Mouse (Mus musculus) cerebellum, postnatal 14 days (tissue): ENCODE measurements around the gene Epn2.
A peak's percentile ranks its signal among the peaks of the same experiment; 100 is the strongest.

Experiments used
- DNase-seq, 2 experiments: peaks; one replicate each; pipeline ENCODE4 v3.0.0; 2021; ENCODE audit warnings: mixed read lengths in 2 of 2

Gene Epn2

DNA sequence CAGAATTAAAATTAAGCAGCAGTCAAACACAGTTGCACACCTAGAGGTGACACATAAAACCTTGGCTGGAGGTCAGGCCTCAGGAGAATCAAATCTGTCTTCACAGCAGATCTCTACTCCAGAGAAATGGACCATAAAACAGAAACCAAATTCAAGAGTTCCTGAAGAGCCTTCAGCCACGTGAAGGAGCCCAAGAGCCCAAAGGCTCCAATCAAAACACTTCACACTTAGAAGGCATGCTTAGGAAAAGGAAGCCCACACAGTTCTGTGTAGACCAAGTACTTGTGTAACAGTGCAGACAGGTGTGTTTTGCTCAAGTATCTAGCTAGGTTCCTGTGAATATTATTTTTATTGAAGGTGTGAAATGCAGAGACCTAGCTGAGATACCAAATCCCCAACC is 44.0 kb downstream of the Epn2 start:
- DNase-seq = no peak

DNA sequence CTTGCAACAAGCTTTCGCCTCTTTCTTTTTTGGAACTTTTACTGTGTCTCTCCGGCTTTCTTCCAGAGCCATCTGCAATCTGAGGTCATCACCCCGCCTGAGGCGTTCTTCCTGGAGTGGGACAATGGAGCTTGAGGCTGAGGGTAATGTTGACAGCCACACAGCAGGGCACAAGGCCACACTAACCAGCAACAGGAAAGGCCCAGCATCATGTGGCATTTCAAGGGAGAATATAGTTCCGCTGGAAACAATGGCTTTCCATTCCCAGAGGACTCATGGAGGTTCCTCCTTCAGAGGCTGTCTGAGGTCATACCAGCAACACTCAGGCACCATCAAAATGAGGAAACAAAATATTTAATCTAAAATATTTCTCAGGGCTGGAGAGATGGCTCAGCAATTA is 45.9 kb downstream of the Epn2 start:
- DNase-seq = no peak

DNA sequence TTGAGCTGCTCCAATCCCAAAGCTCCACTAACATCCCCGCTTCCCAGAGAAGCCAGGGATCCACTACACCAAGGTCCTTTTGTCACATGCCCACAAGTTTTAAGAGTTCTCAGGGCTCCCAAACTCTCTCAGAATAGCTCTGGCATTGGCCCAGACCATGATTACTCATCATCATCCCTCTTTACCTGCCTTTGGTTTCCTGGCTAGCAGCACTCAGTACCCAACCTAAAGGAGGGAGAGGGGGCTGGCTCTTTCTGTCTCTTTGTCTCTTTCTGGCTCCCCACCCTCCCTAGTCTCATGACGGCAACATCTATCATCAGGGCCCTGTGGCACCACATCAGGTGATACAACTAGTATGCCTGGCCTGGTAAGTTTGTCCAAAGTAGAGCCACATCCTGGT is 46.7 kb downstream of the Epn2 start:
- no peak for DNase-seq

DNA sequence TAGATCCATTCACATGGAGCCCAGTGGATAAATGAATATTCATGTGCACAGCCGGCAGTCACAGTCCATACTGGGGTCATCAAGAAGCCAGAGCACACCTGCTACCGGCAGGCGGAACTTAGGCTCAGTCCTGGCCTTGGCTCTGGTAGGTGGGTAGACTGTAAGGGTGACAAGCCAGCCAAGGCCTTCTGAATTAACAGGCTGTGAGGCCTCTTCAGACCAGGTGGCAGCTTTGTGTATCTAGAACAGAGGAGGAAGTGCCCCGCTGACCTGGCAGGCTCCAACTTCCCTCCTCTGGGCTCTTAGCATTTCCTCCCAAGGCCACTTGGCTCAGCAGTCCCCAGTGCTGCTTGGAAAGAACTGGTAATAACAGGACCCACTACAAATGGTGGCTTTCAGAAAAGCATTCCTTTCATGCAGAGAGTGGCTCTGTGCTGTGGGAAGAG is 50.2 kb downstream of the Epn2 start:
- peak; percentile 82 to 87 for DNase-seq

DNA sequence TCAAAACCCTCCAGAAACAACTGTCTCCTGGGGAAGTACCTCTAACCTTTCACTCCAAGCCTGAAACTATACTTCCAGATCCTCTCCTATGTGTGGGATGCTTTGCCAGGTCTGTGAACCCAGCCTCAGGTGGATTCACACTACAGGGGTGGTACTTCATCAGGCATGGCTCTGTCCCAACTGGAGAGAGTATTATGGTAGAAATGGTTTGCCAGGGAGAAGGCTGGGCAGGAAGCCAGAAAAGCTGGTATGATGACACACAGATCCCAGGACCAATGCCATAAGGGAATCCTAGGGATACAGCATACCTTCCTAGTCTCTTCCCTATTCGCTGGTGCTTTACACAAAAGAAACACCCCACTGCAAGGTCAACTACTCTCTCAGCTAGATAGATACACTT is 52.6 kb downstream of the Epn2 start:
- DNase-seq = peak; percentile 88 to 91

DNA sequence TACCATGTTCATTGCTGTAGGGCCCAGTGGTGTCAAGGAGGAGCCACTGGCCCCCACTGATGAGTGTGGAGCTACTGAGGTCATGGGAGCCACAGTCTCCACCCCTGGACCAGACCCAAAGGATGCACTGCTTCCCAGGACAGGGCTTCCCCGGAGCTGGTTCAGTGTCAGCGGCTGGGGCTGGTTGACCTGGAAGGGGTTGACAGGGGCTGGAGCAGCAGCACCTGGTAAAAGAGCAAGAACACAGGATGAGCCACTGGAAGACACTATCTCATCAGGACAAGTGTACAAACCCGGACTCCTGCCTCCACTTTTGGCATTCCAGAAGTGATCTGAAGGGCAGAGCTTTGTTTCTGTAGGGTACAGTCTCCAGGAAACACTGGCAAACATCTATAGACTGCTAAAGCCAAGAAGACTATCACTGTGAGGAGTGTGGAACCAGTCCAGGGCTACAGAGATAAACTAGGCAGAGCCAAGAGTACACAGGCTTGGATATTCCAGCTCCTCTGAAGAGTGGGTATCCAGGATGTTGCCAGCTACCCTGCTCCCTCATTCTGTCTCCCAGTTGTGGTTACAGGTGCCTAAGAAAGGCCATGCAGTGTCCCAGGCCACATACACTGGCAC is 59.9 kb downstream of the Epn2 start:
- no peak for DNase-seq

DNA sequence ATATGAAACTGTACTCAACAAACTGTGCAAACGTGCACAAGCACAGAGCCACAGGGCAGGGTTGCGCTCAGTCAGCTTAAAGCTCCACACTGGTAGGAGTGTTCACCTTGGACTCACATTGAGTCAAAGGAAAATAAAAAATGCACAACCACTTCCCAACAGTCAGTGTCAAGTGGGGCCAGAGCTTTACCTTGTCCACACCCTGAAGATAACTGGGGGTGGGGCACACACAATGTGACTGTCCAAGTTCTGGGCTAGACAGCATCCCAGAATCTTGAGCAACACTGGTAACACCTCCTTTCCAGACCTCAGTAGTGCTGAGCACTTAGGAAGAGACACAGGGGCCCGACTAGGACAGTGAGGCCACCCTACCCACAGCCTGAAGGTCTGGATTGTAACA is 60.6 kb downstream of the Epn2 start:
- DNase-seq = no peak

DNA sequence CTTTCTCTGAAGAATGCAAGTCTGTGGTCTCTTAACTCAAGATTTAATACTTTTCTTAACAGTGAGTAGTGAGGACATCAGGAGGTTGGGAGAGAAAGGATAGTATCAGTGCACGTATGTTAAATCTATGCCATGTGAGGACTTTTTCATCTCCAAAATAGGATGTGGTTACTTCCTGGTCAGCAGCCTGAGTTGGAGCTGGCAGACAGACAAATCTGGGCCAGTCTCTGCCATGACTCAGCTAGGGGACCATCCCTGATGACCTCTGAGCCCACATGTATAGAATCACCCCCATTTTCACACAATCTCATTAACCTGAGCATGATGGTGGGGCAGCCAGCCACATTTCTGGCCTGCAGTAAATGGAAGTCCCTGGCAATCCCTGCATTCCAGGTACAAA is 61.5 kb downstream of the Epn2 start:
- DNase-seq = no peak

DNA sequence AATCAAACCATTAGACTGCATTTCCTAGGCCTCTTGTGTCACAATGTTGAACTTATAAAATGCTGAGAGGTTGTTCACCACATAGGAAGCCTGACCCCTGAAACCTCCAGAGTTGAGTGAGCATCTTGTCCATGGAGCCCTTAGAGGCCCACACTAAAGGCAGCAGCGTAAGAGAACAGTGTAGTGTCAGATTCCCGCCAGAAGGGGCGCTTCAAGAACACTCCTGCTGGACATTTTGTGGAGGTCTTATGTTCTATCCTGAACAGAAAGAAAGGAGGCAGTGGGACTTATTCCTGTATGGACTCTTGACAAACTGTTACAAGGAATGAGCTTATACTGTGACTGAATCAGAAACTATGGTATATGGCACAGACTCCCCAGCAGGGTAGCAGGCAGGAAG is 64.5 kb downstream of the Epn2 start:
- peak; percentile 65 to 76 for DNase-seq

DNA sequence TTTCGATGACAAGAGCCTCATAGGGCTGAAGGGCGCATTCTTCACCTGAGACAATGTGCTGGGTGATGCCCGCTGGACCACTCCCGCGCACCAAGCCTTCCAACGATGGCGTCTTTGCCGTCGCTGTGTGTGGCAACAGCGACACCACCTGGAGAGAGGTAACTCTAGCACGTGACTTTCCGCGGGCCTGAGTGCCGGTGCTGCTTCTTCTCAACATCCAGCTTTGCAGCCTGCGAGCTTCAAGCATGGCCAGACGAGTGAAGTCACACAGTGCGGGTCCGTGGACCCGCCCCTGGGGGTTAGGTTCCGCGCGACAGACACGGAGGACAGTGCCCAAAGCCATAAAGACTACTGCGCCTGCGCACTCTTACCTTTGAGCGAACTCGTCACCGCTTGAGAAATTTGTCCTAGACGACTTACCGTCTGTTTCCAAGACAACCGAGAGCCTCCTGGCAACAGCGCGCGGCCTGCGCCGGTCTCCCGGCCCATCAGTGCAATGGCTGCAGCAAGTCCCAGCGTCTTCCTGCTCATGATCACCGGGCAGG is 74.7 kb downstream of the Epn2 start, which contains the start of gene B9d1:
B9d1 (plus strand) TSS at position 432 of the 545 bp plus-strand sequence.
- DNase-seq = peak; percentile 98 to 99

DNA sequence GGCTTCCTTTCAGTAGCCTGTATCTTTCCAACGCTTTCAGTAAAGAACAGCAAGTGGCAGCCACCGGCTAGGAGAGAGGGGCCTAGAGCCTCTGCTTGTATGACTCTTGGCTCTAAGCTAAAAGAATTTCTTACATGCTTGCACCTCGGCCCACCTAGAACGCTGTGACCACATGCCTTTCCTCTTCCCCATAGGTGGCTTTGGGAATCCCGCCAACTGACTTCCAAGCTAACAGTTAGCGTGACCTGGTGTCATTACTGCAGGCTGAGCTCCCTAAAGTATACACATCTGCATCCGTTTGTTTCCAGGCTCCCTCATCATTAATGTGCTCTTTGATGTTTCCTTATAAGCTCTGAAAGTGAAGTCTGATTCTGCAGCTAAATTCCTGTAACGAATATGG is 75.6 kb downstream of the Epn2 start:
- DNase-seq = peak; percentile 53 to 69

DNA sequence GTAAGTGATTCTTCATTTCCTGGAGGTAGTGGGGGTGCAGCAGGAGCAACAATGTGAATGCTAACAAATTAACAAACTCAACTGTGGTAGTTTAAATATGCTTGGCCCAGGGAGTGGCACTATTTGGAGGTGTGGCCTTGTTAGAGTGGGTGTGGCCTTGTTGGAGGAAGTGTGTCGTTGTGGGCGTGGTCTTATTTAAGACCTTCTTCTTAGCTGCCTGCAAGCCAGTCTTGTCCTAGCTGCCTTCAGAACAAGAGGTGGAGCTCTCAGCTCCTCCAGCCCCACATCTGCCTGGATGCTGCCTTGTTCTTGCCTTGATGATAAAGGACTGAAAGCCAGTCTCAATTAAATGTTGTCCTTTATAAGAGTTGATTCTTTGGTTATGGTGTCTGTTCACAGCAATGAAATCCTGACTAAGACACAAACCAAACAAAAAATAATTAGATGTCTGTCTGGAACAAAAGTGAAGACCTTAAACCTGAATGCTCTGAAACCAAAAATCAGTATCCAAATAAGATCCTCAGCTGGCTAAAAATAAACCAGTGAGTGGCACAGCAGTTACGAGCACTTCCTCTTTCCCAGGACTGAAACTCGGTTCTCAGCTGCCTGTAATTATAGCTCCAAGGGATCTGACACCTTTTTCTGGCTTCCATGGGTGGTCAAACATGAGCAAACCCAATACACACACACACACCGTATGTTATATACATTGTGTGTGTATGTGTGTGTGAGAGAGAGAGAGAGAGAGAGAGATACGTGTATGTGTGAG is 80.6 kb downstream of the Epn2 start:
- no peak for DNase-seq

DNA sequence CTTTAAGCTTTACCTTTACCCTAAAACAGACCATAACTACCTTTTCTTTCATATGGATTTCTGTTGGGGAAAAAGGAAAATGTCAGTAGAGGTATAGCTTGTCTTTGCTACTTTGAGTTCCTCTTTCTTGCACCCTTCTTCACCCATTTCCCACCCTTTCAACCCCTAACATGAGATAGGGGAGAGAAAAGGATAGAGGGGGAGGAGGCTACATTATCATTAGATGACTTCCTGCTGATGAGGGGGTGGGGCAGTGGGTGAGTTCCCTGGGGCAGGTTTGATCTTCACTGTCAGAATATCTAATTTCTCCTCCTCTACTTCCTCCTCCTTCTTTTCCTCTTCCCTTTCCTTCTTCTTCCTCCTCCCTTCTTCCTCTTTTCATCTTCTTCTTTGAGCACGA is 82.0 kb downstream of the Epn2 start:
- no peak for DNase-seq

DNA sequence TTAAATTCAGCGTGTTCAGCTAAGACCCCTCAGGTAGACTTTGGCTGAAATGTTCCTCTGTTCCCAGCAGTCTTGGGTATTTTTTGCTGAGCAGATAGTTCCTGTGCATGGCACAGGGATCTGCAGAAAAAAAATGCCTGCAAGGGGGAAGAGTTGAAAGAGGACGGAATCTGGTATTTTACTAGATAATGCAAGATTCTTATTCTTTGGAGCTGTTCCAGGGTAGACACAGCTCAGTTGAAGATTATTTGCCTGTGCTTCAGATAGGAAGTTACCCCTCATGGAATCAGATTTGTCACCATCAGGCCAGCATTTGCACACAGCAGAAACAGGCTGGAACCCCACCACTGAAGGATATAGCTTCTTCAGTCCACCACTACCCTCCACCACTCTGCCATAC is 84.0 kb downstream of the Epn2 start:
- no peak for DNase-seq

DNA sequence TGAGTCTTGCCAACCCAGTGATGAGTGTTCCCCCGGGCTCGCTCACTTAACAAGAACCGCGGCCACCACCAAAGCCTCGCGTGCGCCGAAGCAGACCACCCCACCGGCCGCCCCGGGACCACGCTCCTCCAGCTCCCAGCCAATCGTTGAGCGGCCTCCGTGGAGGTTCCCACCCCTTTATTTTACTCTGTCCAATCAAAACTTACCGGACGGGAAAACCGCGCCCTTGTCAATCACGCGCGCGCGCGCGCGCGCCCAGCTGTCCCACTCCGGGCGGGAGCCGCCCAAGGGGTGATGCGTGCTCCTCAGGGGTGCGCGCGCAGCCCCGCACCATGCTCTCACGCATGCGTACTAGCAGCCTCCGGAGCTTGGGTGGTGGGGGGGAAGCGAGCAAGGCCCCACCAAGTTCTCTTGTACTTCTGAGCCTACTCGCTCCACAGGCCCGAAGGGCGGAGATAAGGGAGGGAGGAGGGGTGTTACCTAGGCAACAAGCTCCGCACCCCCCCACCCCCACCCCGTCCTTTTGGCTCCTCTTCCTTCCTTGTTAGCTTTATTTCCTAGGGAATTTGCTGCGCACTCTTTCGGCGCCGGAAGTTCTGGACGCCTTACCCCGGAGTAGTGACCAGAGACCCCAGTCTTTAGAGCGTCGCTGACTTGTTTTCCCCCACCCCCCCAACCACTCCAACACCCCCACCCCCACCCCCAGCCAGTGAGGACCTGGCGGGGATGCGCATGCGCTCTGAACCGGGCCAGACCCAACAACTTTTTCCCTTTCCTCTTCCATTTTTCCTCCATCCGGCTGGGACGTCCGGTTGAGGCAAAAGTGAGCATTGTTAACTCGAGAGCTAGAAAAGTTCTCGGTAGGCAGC is 85.1 kb downstream of the Epn2 start, which contains the start of gene Mapk7:
Mapk7 (minus strand) TSS at position 278 of the 869 bp plus-strand sequence.
- DNase-seq = peak; percentile 98

DNA sequence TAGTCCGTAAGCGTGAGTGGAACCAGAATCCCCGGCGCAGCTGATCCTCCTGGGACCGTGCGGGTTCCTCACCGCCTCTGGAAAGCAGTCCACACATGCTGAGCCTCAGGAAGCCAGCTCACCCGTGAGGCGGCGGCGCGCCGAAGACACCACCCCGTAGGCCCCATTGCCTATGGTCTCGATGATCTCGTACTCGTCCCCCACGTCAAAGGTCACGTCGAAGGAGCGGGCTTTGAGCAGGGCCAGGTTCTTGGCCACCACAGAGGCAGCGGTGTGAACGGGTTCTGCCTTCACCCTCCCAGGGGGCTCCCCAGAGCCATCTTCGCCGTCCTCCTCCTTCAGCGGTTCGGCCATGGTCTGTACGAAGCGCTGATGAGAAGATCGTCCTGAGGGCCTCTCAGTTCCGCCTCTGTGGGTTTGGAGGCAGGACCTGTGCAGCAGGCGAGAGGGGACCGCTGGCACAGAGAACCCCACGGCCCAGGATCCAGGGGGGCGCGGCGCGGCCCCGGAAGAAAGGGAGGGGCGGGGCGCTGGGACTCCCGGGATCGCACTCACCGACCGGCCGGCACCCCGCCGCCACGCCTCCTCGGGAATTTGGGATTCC is 85.9 kb downstream of the Epn2 start:
- peak; percentile 65 for DNase-seq

DNA sequence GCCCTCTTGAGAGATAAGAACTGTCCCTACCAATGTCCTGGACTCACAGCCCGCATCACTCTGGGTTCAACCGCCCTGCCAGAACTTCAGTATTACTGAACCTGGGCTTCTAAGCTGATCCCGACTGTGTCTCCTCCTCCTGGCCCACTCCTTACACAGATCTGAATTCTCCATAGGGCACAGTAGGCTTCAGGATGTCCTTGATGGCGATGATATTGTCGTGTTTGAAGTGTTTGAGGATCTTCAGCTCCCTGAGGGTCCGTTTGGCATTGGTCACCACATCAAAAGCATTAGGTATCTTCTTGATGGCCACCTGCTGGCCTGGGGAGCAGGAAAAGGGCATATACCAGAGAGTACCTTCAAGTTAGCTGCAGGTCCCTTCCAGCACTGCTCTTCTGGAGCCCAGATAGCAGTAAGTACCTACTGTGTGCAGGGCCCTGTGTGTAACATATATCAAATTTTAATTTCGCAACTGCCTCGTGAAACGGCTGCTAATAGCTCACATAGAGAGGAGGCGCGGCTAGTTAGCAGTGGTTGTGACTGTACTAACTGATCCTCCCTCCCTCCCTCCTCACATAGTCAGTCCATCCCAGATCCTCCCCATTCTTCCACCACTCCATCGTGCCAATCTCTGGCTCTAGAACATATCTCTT is 86.6 kb downstream of the Epn2 start:
- DNase-seq = peak in 1 of 2 experiments; percentile 44

DNA sequence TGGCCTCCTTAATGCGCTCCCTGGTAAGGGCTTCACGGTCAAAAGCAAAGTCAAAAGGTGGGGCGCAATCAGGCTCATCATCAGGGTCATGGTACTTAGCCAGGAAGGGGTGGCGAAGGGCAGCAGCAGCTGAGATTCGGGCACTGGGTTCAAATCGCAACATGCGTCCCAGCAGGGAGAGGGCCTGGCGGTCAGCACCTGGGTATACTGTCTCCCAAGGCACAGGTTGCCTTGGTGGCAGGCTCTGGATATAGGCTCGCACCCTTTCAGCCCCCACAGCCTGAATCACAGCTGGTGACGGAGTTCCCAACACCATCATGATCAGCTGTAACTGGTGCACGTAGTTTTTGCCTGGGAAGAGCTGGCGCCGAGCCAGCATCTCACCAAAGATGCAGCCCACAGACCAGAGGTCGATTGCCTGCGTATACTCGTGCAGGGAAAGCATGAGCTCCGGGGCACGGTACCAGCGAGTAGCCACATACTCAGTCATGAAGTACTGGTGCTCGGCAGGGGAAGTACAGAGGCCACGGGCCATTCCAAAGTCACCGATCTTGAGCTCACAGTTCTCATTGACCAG is 88.5 kb downstream of the Epn2 start:
- peak in 1 of 2 experiments; percentile 46 for DNase-seq

DNA sequence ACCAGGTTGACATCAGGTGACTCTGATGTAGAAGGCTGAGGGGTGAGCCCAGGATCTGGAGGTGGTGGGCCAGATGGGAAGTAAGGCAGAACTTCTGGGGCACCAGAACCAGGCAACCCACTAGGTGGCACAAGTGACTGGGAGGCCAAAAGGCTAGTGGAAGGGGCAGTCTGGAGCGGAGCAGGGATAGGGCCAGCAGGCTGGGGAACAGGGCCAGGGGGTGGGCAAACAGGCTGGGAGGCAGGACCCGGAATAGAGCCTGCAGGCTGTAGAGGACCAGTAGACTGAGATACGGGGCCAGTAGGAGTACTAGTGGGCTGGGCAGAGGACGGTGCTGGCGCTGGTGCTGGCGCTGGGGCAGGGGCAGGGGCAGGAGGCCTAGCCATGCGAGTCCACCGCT is 89.6 kb downstream of the Epn2 start:
- DNase-seq = peak; percentile 53

DNA sequence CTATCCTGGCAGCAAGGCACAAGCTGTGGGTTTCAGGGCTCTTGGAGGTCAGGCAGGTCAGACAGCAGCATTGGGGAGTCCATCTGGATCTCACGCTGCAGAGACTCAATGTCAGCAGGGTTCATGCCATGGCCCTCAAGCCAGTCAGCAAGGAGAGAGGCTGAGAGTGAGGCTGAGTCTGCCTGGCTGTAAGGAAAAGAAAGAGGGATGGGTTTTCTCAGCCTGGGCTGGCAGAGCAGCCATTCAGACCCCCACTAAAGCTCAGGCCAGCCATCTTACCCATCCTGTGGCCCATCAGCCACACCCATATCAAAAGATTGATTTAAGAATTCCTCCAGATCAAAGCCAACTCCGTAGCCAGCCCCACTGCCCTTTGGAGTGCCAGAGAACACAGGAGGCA is 90.4 kb downstream of the Epn2 start:
- DNase-seq = no peak

DNA sequence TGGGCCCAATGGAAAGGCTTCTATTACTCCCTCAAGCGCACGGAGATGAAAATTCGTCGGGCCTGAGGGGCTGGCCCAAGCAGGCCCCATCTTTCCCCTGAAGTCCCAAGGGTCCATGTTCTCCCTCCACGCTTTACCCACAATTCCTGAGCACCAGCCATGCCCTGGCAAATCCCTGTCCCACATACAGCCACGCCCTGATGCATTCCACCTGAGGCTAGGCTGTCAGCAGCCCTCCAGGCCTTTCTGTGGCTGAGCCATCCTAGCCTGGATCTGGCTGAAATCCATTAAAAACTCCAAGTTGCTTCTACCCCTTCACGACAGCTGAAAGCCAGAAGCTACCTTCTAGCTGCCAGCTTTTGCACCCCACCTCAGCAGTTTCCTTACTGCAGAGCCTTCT is 91.6 kb downstream of the Epn2 start:
- no peak for DNase-seq

DNA sequence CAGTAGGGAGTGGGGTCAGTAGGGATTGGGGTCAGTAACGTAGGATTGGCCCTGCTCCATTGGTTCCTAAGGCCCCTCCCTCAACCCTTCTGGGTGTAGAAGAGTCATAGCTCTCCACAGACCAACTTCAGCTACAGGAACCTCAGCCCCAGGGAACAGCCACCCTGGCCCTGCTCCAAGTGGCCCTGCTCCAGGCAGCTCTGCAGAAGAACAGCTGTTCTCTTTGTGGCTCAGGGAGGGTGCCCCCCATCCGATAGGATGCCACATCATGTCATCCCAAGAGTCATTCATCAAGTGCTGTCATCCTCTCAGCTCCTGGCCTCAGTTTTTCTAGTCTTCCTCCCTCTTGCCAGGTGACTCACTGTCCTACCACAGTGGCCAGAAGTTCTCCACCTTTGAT is 92.1 kb downstream of the Epn2 start:
- DNase-seq = peak; percentile 66 to 78
